Mouse (Mus musculus): Measurements from ENCODE around the gene Tmem14a. TPM values are rescaled to one million over a fixed set of nuclear protein-coding genes. Genes with fewer than 3 reads are reported as not detected.
"Not testable (repeated sequence)": the region's sequence is repeated elsewhere in the genome, so short reads cannot be mapped to it uniquely, and the experiment has no call there.

Gene Tmem14a
- polyA plus RNA-seq, 1 experiment from 2014 or later: 6.7 TPM

GRCm38 (mm10) chr1:21259981-21260380, 41.6 kb downstream of the Tmem14a start:
- not testable (repeated sequence) for H3K27me3 ChIP-seq (ENCODE audit: control insufficient read depth, insufficient read depth, low read length); H3K4me1 ChIP-seq (ENCODE audit: control insufficient read depth, insufficient read depth, low read length); ATAC-seq (ENCODE audit: insufficient number of reproducible peaks, low FRiP score, low TSS enrichment, low read depth); H3K36me3 ChIP-seq (ENCODE audit: control insufficient read depth, insufficient read depth, low read length); H3K9me3 ChIP-seq (ENCODE audit: control insufficient read depth, low read length); DNase-seq (ENCODE audit: low spot score); H3K27ac ChIP-seq (replicated peaks; ENCODE audit: low read depth, low read length); H3K4me2 ChIP-seq (ENCODE audit: low read depth, severe bottlenecking); H3K4me3 ChIP-seq (ENCODE audit: low read depth, low read length); H3K9ac ChIP-seq (ENCODE audit: low read length)
- 88% methylated on average over 8 of the region's 8 CpGs for WGBS

GRCm38 (mm10) chr1:21262401-21262800, 44.0 kb downstream of the Tmem14a start:
- no peaks in the 10 kb centered on the region for H3K9me3 ChIP-seq (ENCODE audit: control insufficient read depth, low read length)
- H3K9ac ChIP-seq (ENCODE audit: low read length): no peak overlapping the region
- H3K4me1 ChIP-seq (ENCODE audit: control insufficient read depth, insufficient read depth, low read length): no peaks in the 10 kb centered on the region
- DNase-seq (ENCODE audit: low spot score) (no peak), ATAC-seq (ENCODE audit: insufficient number of reproducible peaks, low FRiP score, low TSS enrichment, low read depth) (no peak)
- 97% methylated on average over 5 of the region's 5 CpGs for WGBS
- H3K27me3 ChIP-seq (ENCODE audit: control insufficient read depth, insufficient read depth, low read length): no peaks in the 10 kb centered on the region
- no peak overlapping the region for H3K4me2 ChIP-seq (ENCODE audit: low read depth, severe bottlenecking)
- no peak overlapping the region for H3K4me3 ChIP-seq (ENCODE audit: low read depth, low read length)
- no peak overlapping the region for H3K27ac ChIP-seq (replicated peaks; ENCODE audit: low read depth, low read length)
- H3K36me3 ChIP-seq (ENCODE audit: control insufficient read depth, insufficient read depth, low read length): no peaks in the 10 kb centered on the region

DNA sequence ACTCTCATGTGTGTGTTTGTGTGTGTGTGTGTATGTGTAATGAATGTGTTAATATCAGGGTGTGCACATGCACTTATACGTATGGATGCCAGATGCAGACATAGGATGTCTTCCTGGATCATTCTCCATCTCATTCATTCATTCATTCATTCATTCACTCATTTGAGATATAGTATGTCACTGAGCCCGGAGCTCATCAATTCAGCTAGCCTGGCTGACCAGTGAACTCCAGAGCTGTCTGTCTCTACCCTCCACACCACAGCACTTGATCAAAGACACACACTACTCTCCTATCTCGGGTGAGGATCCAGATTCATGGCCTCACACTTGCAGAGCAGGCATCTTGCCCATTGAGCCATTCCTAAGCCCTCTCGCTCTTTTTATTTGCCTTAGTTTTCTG, 45.6 kb downstream of the Tmem14a start:
- Histone ChIP-seq H3K4me3 (ENCODE audit: low read depth, low read length) (no peak overlapping the region), H3K4me1 (ENCODE audit: control insufficient read depth, insufficient read depth, low read length) (no peaks in the 10 kb centered on the region), H3K9ac (ENCODE audit: low read length) (no peak overlapping the region), H3K36me3 (ENCODE audit: control insufficient read depth, insufficient read depth, low read length) (no peaks in the 10 kb centered on the region), H3K4me2 (ENCODE audit: low read depth, severe bottlenecking) (no peak overlapping the region), H3K27me3 (ENCODE audit: control insufficient read depth, insufficient read depth, low read length) (no peaks in the 10 kb centered on the region), H3K27ac (replicated peaks; ENCODE audit: low read depth, low read length) (no peak overlapping the region), H3K9me3 (ENCODE audit: control insufficient read depth, low read length) (no peaks in the 10 kb centered on the region)
- no peak for DNase-seq (ENCODE audit: low spot score)
- 88% methylated on average over 4 of the region's 4 CpGs for WGBS
- ATAC-seq (ENCODE audit: insufficient number of reproducible peaks, low FRiP score, low TSS enrichment, low read depth): no peak

GRCm38 (mm10) chr1:21264747-21265146, 46.4 kb downstream of the Tmem14a start:
- H3K4me3 ChIP-seq (ENCODE audit: low read depth, low read length): no peak overlapping the region
- no peaks in the 10 kb centered on the region for H3K9me3 ChIP-seq (ENCODE audit: control insufficient read depth, low read length)
- H3K9ac ChIP-seq (ENCODE audit: low read length): no peak overlapping the region
- H3K27me3 ChIP-seq (ENCODE audit: control insufficient read depth, insufficient read depth, low read length): no peaks in the 10 kb centered on the region
- WGBS: 83% methylated on average over 8 of the region's 8 CpGs
- no peaks in the 10 kb centered on the region for H3K36me3 ChIP-seq (ENCODE audit: control insufficient read depth, insufficient read depth, low read length)
- DNase-seq (ENCODE audit: low spot score) (no peak), ATAC-seq (ENCODE audit: insufficient number of reproducible peaks, low FRiP score, low TSS enrichment, low read depth) (no peak)
- H3K4me2 ChIP-seq (ENCODE audit: low read depth, severe bottlenecking): no peak overlapping the region
- H3K27ac ChIP-seq (replicated peaks; ENCODE audit: low read depth, low read length): no peak overlapping the region
- H3K4me1 ChIP-seq (ENCODE audit: control insufficient read depth, insufficient read depth, low read length): no peaks in the 10 kb centered on the region

GRCm38 (mm10) chr1:21266766-21267165, 48.4 kb downstream of the Tmem14a start:
- no peak overlapping the region for H3K4me3 ChIP-seq (ENCODE audit: low read depth, low read length)
- no peaks in the 10 kb centered on the region for H3K36me3 ChIP-seq (ENCODE audit: control insufficient read depth, insufficient read depth, low read length)
- WGBS: 79% methylated on average over 1 of the region's 1 CpGs
- H3K27me3 ChIP-seq (ENCODE audit: control insufficient read depth, insufficient read depth, low read length): no peaks in the 10 kb centered on the region
- no peaks in the 10 kb centered on the region for H3K4me1 ChIP-seq (ENCODE audit: control insufficient read depth, insufficient read depth, low read length)
- no peak for DNase-seq (ENCODE audit: low spot score)
- no peak overlapping the region for H3K9ac ChIP-seq (ENCODE audit: low read length)
- H3K4me2 ChIP-seq (ENCODE audit: low read depth, severe bottlenecking): no peak overlapping the region
- H3K27ac ChIP-seq (replicated peaks; ENCODE audit: low read depth, low read length): no peak overlapping the region
- ATAC-seq (ENCODE audit: insufficient number of reproducible peaks, low FRiP score, low TSS enrichment, low read depth): no peak
- H3K9me3 ChIP-seq (ENCODE audit: control insufficient read depth, low read length): no peaks in the 10 kb centered on the region

DNA sequence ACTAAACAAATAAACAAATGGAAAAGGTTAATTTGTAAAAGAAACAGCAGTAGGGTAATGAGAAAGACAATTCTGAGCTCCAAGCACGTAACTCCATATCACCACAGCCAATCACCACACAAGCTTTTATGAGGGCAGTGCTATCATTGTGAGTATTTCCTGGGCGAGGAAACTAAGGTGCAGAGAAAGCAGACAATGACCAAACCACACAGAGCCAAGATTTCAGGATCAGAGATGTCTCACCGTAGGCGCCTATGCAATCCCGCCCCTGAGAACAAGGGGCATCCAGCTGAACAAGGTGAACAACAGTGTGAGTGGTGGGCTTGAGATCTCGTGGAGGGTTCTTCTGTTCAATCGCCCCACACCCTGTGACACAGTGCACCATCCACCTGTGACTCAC, 49.1 kb downstream of the Tmem14a start:
- 89% methylated on average over 6 of the region's 7 CpGs for WGBS
- not testable (repeated sequence) for H3K9ac ChIP-seq (ENCODE audit: low read length); H3K27me3 ChIP-seq (ENCODE audit: control insufficient read depth, insufficient read depth, low read length); ATAC-seq (ENCODE audit: insufficient number of reproducible peaks, low FRiP score, low TSS enrichment, low read depth); DNase-seq (ENCODE audit: low spot score); H3K4me2 ChIP-seq (ENCODE audit: low read depth, severe bottlenecking); H3K4me3 ChIP-seq (ENCODE audit: low read depth, low read length); H3K27ac ChIP-seq (replicated peaks; ENCODE audit: low read depth, low read length); H3K9me3 ChIP-seq (ENCODE audit: control insufficient read depth, low read length); H3K36me3 ChIP-seq (ENCODE audit: control insufficient read depth, insufficient read depth, low read length); H3K4me1 ChIP-seq (ENCODE audit: control insufficient read depth, insufficient read depth, low read length)

- H3K27ac ChIP-seq (replicated peaks; ENCODE audit: low read depth, low read length): no peak overlapping the region
- 28% methylated on average over 18 of the region's 18 CpGs for WGBS
- H3K36me3 ChIP-seq (ENCODE audit: control insufficient read depth, insufficient read depth, low read length): no peaks in the 10 kb centered on the region
- H3K4me1 ChIP-seq (ENCODE audit: control insufficient read depth, insufficient read depth, low read length): no peaks in the 10 kb centered on the region
- DNase-seq (ENCODE audit: low spot score) (peak; percentile 86), ATAC-seq (ENCODE audit: insufficient number of reproducible peaks, low FRiP score, low TSS enrichment, low read depth) (peak; percentile 70)
- H3K27me3 ChIP-seq (ENCODE audit: control insufficient read depth, insufficient read depth, low read length): no peaks in the 10 kb centered on the region
- H3K9me3 ChIP-seq (ENCODE audit: control insufficient read depth, low read length): no peaks in the 10 kb centered on the region
- no peak overlapping the region for H3K9ac ChIP-seq (ENCODE audit: low read length)
- H3K4me3 ChIP-seq (ENCODE audit: low read depth, low read length): no peak overlapping the region
- peak overlapping the region; percentile 28; the same call in 1 of the 2 replicates for H3K4me2 ChIP-seq (ENCODE audit: low read depth, severe bottlenecking)
Observed at GRCm38 (mm10) chr1:21271343-21272055, 53.1 kb downstream of the Tmem14a start.

DNA sequence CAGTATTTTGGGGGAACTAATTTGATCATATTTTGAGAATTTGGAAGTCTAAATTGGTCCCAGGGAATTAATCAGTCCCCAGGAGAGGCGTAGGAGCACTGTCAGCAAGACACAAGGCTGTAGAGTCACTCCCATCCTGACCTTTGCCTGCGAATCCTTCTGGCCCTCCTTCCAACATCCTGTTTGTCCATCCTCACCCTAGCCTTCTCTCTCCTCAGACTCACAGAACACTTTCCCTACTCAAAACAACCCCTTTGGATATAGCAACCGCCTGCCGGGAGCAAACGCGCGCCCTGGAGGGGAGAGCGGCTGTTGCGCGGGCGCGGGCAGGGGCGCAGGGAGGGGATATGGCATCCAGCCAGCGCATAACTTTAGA, 53.7 kb downstream of the Tmem14a start:
- Histone ChIP-seq H3K27me3 (ENCODE audit: control insufficient read depth, insufficient read depth, low read length) (no peaks in the 10 kb centered on the region), H3K9ac (ENCODE audit: low read length) (no peak overlapping the region), H3K4me3 (ENCODE audit: low read depth, low read length) (no peak overlapping the region), H3K4me2 (ENCODE audit: low read depth, severe bottlenecking) (peak overlapping the region; percentile 28; the same call in 1 of the 2 replicates), H3K4me1 (ENCODE audit: control insufficient read depth, insufficient read depth, low read length) (no peaks in the 10 kb centered on the region), H3K27ac (replicated peaks; ENCODE audit: low read depth, low read length) (no peak overlapping the region), H3K36me3 (ENCODE audit: control insufficient read depth, insufficient read depth, low read length) (no peaks in the 10 kb centered on the region), H3K9me3 (ENCODE audit: control insufficient read depth, low read length) (no peaks in the 10 kb centered on the region)
- ATAC-seq (ENCODE audit: insufficient number of reproducible peaks, low FRiP score, low TSS enrichment, low read depth): no peak
- 19% methylated on average over 14 of the region's 14 CpGs for WGBS
- peak; percentile 30 for DNase-seq (ENCODE audit: low spot score)

DNA sequence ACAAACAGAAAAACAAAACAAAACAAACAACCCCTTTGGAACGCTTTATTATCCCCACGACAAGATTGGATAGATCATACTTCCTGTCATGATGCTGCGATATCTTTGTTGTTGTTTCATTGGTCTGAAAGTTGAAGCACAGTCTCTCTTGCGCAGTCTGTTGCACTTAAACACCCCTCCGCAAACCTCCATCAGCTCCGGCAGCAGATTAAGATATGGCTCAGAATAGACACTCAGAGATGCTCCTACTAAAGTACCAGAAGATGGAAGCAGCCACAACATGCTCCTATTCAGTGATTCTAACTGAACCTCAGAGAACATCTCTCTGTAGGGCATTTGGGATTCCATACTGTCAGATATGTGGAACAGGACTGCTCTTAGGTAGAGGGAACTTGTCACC, 54.7 kb downstream of the Tmem14a start:
- ATAC-seq (ENCODE audit: insufficient number of reproducible peaks, low FRiP score, low TSS enrichment, low read depth) (no peak), DNase-seq (ENCODE audit: low spot score) (no peak)
- H3K4me3 ChIP-seq (ENCODE audit: low read depth, low read length): no peak overlapping the region
- H3K4me2 ChIP-seq (ENCODE audit: low read depth, severe bottlenecking): no peak overlapping the region
- H3K9me3 ChIP-seq (ENCODE audit: control insufficient read depth, low read length): no peaks in the 10 kb centered on the region
- 95% methylated on average over 6 of the region's 6 CpGs for WGBS
- H3K27me3 ChIP-seq (ENCODE audit: control insufficient read depth, insufficient read depth, low read length): no peaks in the 10 kb centered on the region
- H3K27ac ChIP-seq (replicated peaks; ENCODE audit: low read depth, low read length): no peak overlapping the region
- no peaks in the 10 kb centered on the region for H3K36me3 ChIP-seq (ENCODE audit: control insufficient read depth, insufficient read depth, low read length)
- H3K4me1 ChIP-seq (ENCODE audit: control insufficient read depth, insufficient read depth, low read length): no peaks in the 10 kb centered on the region
- no peak overlapping the region for H3K9ac ChIP-seq (ENCODE audit: low read length)

All from limb, embryonic 11.5 days (tissue).